Comparison of ENCODE assay signal across 9 mouse cellular contexts in the genomic region with DNA sequence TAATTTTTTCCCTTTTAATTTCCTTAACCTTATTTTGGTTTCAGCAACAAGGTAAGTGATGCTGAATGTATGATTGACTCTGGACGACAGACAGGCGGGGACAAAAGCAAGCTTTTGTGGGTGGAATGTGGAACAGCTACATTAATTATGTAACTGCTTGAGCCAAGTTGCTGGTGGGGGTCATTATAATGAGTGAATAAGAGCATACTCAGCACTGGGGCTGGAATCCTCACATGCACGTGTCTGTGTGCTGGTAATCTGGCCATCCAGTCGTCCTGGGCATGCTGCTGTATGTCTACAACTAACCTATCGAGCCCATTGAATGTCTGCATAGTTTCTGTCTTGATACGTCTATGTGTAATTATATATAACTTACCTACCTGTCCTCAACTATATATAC. TPM values are rescaled to one million over a fixed set of nuclear protein-coding genes. Genes with fewer than 3 reads are reported as not detected.
A peak's percentile ranks its signal among the peaks of the same experiment; 100 is the strongest.
DNase-seq lines count a peak whose midpoint lies in the region; ATAC-seq and TF ChIP-seq lines count a peak whose summit lies in the region.
"Had no signal": no experiment of that assay in that cellular context is flagged by ENCODE, and none has a peak within 500 bp of the region (broad histone marks: within the 10 kb centered on the region; RNA-seq: fewer than 3 reads in every experiment).

No protein-coding gene starts in this region.

- no peaks in the 10 kb centered on the region for H3K36me3 ChIP-seq in intestine, embryonic 15.5 days
- no peaks in the 10 kb centered on the region for H3K36me3 ChIP-seq in intestine, postnatal 0 days (ENCODE audit: control insufficient read depth, insufficient read depth)
- no peaks in the 10 kb centered on the region for H3K36me3 ChIP-seq in forebrain, embryonic 14.5 days (ENCODE audit: control insufficient read depth, insufficient read depth, low read length)
- no peaks in the 10 kb centered on the region for H3K36me3 ChIP-seq in midbrain, embryonic 12.5 days

- 50% methylated on average over 6 of the region's 6 CpGs for WGBS in intestine, embryonic 15.5 days
- WGBS in intestine, postnatal 0 days, result 59% methylated on average over 6 of the region's 6 CpGs
- WGBS in forebrain, embryonic 14.5 days, result 20% methylated on average over 6 of the region's 6 CpGs
- 37% methylated on average over 6 of the region's 6 CpGs for WGBS in midbrain, embryonic 12.5 days

- TF ChIP-seq CTCF in intestine, postnatal 0 days (IDR thresholded peaks at IDR 0.05; ENCODE audit: low read depth), result no peak
- no peak for TF ChIP-seq CTCF in brain, embryonic 14.5 days (IDR thresholded peaks at IDR 0.05; ENCODE audit: borderline replicate concordance, extremely low read depth, insufficient read depth, insufficient read length)

- TF ChIP-seq POLR2A in brain, embryonic 14.5 days (IDR thresholded peaks at IDR 0.05; ENCODE audit: borderline replicate concordance, extremely low read depth, insufficient read depth, insufficient read length, poor library complexity, severe bottlenecking), result no peak

- H3K4me3 ChIP-seq in intestine, embryonic 15.5 days (replicated peaks), result no peak overlapping the region
- no peak overlapping the region for H3K4me3 ChIP-seq in intestine, postnatal 0 days (ENCODE audit: low read depth, low read length)
- peak overlapping the region; percentile 23 for H3K4me3 ChIP-seq in forebrain, embryonic 14.5 days (ENCODE audit: low read depth, low read length)
- H3K4me3 ChIP-seq in midbrain, embryonic 12.5 days, result peak overlapping the region; percentile 37

- no peaks in the 10 kb centered on the region for H3K9me3 ChIP-seq in intestine, embryonic 15.5 days
- H3K9me3 ChIP-seq in intestine, postnatal 0 days (ENCODE audit: control insufficient read depth), result no peaks in the 10 kb centered on the region
- H3K9me3 ChIP-seq in forebrain, embryonic 14.5 days (replicated peaks; ENCODE audit: control insufficient read depth, low read length), result no peaks in the 10 kb centered on the region
- H3K9me3 ChIP-seq in midbrain, embryonic 12.5 days, result no peaks in the 10 kb centered on the region

- H3K27ac ChIP-seq in intestine, embryonic 15.5 days, result no peak overlapping the region
- no peak overlapping the region for H3K27ac ChIP-seq in intestine, postnatal 0 days (ENCODE audit: low read depth, low read length)
- H3K27ac ChIP-seq in forebrain, embryonic 14.5 days (ENCODE audit: low read depth, low read length), result peak overlapping the region; percentile 77
- H3K27ac ChIP-seq in midbrain, embryonic 12.5 days (replicated peaks), result peak overlapping the region; percentile 80

- no peak overlapping the region for H3K9ac ChIP-seq in intestine, embryonic 15.5 days
- H3K9ac ChIP-seq in intestine, postnatal 0 days (ENCODE audit: low read depth, low read length), result no peak overlapping the region
- H3K9ac ChIP-seq in forebrain, embryonic 14.5 days (ENCODE audit: low read length), result peak overlapping the region; percentile 58
- peak overlapping the region; percentile 59 for H3K9ac ChIP-seq in midbrain, embryonic 12.5 days (replicated peaks)

- no peaks in the 10 kb centered on the region for H3K27me3 ChIP-seq in intestine, embryonic 15.5 days (replicated peaks)
- no peaks in the 10 kb centered on the region for H3K27me3 ChIP-seq in intestine, postnatal 0 days (replicated peaks; ENCODE audit: control insufficient read depth, insufficient read depth, low read length)
- H3K27me3 ChIP-seq in forebrain, embryonic 14.5 days (replicated peaks; ENCODE audit: control insufficient read depth, insufficient read depth, low read length), result no peaks in the 10 kb centered on the region
- no peaks in the 10 kb centered on the region for H3K27me3 ChIP-seq in midbrain, embryonic 12.5 days

- ATAC-seq in intestine, embryonic 15.5 days, result no peak
- no peak for ATAC-seq in intestine, postnatal 0 days
- ATAC-seq in forebrain, embryonic 14.5 days, result peak; percentile 20; the same call in 1 of the 2 replicates
- ATAC-seq in midbrain, embryonic 12.5 days (ENCODE audit: low FRiP score, low read depth), result no peak
- no peak for ATAC-seq in megakaryocyte, adult 5-6 weeks (ENCODE audit: poor library complexity, severe bottlenecking)

- 0 out of 2 replicates have a peak, but pooled peaks cover 3% of the 10 kb centered on the region for H3K4me1 ChIP-seq in intestine, embryonic 15.5 days (replicated peaks)
- H3K4me1 ChIP-seq in intestine, postnatal 0 days (replicated peaks; ENCODE audit: control insufficient read depth, insufficient read depth, low read length), result no peaks in the 10 kb centered on the region
- H3K4me1 ChIP-seq in forebrain, embryonic 14.5 days (ENCODE audit: control insufficient read depth, insufficient read depth, low read length), result peaks cover 12% of the 10 kb centered on the region
- H3K4me1 ChIP-seq in midbrain, embryonic 12.5 days, result peaks cover 16% of the 10 kb centered on the region

- peak overlapping the region; percentile 50; the same call in 1 of the 2 replicates for H3K4me2 ChIP-seq in intestine, embryonic 15.5 days (replicated peaks)
- no peak overlapping the region for H3K4me2 ChIP-seq in intestine, postnatal 0 days (replicated peaks; ENCODE audit: low read depth)
- peak overlapping the region; percentile 58 for H3K4me2 ChIP-seq in forebrain, embryonic 14.5 days (ENCODE audit: low read length)
- peak overlapping the region; percentile 60 for H3K4me2 ChIP-seq in midbrain, embryonic 12.5 days (replicated peaks)

- peak; percentile 68 for DNase-seq in brain, embryonic 14.5 days (ENCODE audit: low read depth)
- DNase-seq in forebrain, embryonic 14.5 days (ENCODE audit: low spot score), result peak; percentile 53
- DNase-seq in thymus, postnatal 36 days, result no peak
- no peak for DNase-seq in lung, postnatal 25 days (ENCODE audit: low spot score)
- DNase-seq: gastrocnemius, postnatal 25 days had no signal

RNA-seq across cellular contexts. Expression of a gene that starts 57.3 kb away (rescaled TPM):
- 0.85 and 1.1 TPM in 2 replicates for polyA plus RNA-seq in intestine, embryonic 15.5 days (2015; fragmentation: Nextera tagmentation; extraction: Ambion mirVana)
- 1.0 and 1.1 TPM in 2 replicates for polyA plus RNA-seq in intestine, postnatal 0 days (2015; fragmentation: Nextera tagmentation; extraction: Ambion mirVana)
- 0.63 and 0.88 TPM in 2 replicates for polyA plus RNA-seq in brain, embryonic 14.5 days (2012; rRNA removed)
- 0.46 and 0.79 TPM in 2 replicates for polyA plus RNA-seq in forebrain, embryonic 14.5 days (2014; fragmentation: Nextera tagmentation; extraction: Ambion mirVana)
- polyA plus RNA-seq in midbrain, embryonic 12.5 days (2016; fragmentation: Nextera tagmentation; extraction: Ambion mirVana), result 0.22 and 0.46 TPM in 2 replicates
- 0.13 and 0.36 TPM in 2 replicates for total RNA-seq in megakaryocyte, adult 5-6 weeks (2015)
- total RNA-seq in megakaryocyte, adult 5-6 weeks (2017), result 0.04 and 0.20 TPM in 2 replicates
- total RNA-seq: gastrocnemius, postnatal 25 days had no signal

Comparison
In these comparisons a context has a peak if more than half of its experiments do, and no peak if none do; other contexts are left out.
1. H3K27ac ChIP-seq: peak in forebrain, embryonic 14.5 days (single experiment) and midbrain, embryonic 12.5 days (single experiment); none in intestine, embryonic 15.5 days (single experiment) and intestine, postnatal 0 days (single experiment).
2. H3K4me3 ChIP-seq: peak in forebrain, embryonic 14.5 days (single experiment) and midbrain, embryonic 12.5 days (single experiment); none in intestine, embryonic 15.5 days (single experiment) and intestine, postnatal 0 days (single experiment).
3. H3K9ac ChIP-seq: peak in forebrain, embryonic 14.5 days (single experiment) and midbrain, embryonic 12.5 days (single experiment); none in intestine, embryonic 15.5 days (single experiment) and intestine, postnatal 0 days (single experiment).
4. DNase-seq: peak in brain, embryonic 14.5 days (single experiment) and forebrain, embryonic 14.5 days (single experiment); none in thymus, postnatal 36 days (0 of 2) and lung, postnatal 25 days (single experiment).